Mouse (Mus musculus) embryonic facial prominence, embryonic 11.5 days (tissue): ENCODE results near the gene Prdm16. TPM values are rescaled to one million over a fixed set of nuclear protein-coding genes. Genes with fewer than 3 reads are reported as not detected.

Source experiments
- ATAC-seq: fragments of 200-750 bp; cut with Nextera tagmentation; replicated peaks from 2 replicates; pipeline ENCODE4 v1.8.0; 2017; ENCODE audit warnings: low read depth; ENCODE audit not compliant: insufficient number of reproducible peaks, low FRiP score, low TSS enrichment
- DNase-seq: peaks from one replicate; pipeline ENCODE4 v3.0.0-alpha.2; 2015; ENCODE audit warnings: low spot score
- H3K27ac ChIP-seq: fragments of 300-500 bp; sonication (generic); replicated peaks from 2 replicates; pipeline ENCODE4 v1.5.1; 2014; ENCODE audit warnings: mild to moderate bottlenecking, low read depth, low read length, control low read depth
- H3K27me3 ChIP-seq: fragments of 300-500 bp; sonication (generic); 2 replicates; pipeline ENCODE4 v1.6.1; 2014; ENCODE audit warnings: mild to moderate bottlenecking, low read length, moderate library complexity, mixed read lengths; ENCODE audit not compliant: control insufficient read depth, insufficient read depth
- H3K36me3 ChIP-seq: fragments of 300-500 bp; sonication (generic); replicated peaks from 2 replicates; pipeline ENCODE4 v1.6.1; 2014; ENCODE audit warnings: low read depth, mild to moderate bottlenecking, low read length, moderate library complexity, mixed read lengths; ENCODE audit not compliant: control insufficient read depth, insufficient read depth
- H3K4me1 ChIP-seq: fragments of 300-500 bp; sonication (generic); 2 replicates; pipeline ENCODE4 v1.6.1; 2014; ENCODE audit warnings: low read length, mixed read lengths; ENCODE audit not compliant: control insufficient read depth, insufficient read depth
- H3K4me2 ChIP-seq: fragments of 300-500 bp; sonication (generic); 2 replicates; pipeline ENCODE4 v1.6.1; 2014; ENCODE audit warnings: low read depth, mild to moderate bottlenecking, control low read depth, low read length, moderate library complexity
- H3K4me3 ChIP-seq: fragments of 300-500 bp; sonication (generic); 2 replicates; pipeline ENCODE4 v1.5.1; 2014; ENCODE audit warnings: low read depth, low read length, control low read depth
- H3K9ac ChIP-seq: fragments of 300-500 bp; sonication (generic); replicated peaks from 2 replicates; pipeline ENCODE4 v1.6.1; 2014; ENCODE audit warnings: mild to moderate bottlenecking, control low read depth, low read length
- H3K9me3 ChIP-seq: fragments of 300-500 bp; sonication (generic); replicated peaks from 2 replicates; pipeline ENCODE4 v1.6.1; 2016; ENCODE audit warnings: mild to moderate bottlenecking, low read length, inconsistent platforms, mixed read lengths; ENCODE audit not compliant: control insufficient read depth
- WGBS: fragments of 180-500 bp; shearing (Covaris S2); extraction: QIAGEN DNeasy Blood & Tissue Kit; methylation state at CpG from one replicate; pipeline ENCODE4 v1.1.7; 2014; 5-methylcytosine and 5-hydroxymethylcytosine counted together
- polyA plus RNA-seq: library from polyadenylated mRNA; unstranded; fragments of >200 nt; fragmentation: Nextera tagmentation; extraction: Ambion mirVana; gene quantifications from 2 replicates; pipeline ENCODE4 v1.2.1, GENCODE M21; 2014

The Prdm16 gene
- polyA plus RNA-seq, 1 experiment from 2014 or later: 22.3 TPM

- Histone ChIP-seq H3K36me3 (no peaks in the 10 kb centered on the region), H3K4me3 (no peak overlapping the region), H3K9me3 (no peaks in the 10 kb centered on the region), H3K27ac (peak overlapping the region; percentile 52), H3K9ac (no peak overlapping the region), H3K4me1 (peaks cover 24% of the 10 kb centered on the region), H3K27me3 (no peaks in the 10 kb centered on the region), H3K4me2 (no peak overlapping the region)
- WGBS: 31% methylated on average over 2 of the region's 2 CpGs
- ATAC-seq (no peak), DNase-seq (no peak)
Observed at GRCm38 (mm10) chr4:154385918-154386317, 250.8 kb downstream of the Prdm16 start.

- H3K4me1 ChIP-seq: peaks cover 17% of the 10 kb centered on the region
- DNase-seq (peak; percentile 66), ATAC-seq (no peak)
- no peak overlapping the region for H3K9ac ChIP-seq
- no peaks in the 10 kb centered on the region for H3K36me3 ChIP-seq
- WGBS: 15% methylated on average over 8 of the region's 8 CpGs
- no peak overlapping the region for H3K4me3 ChIP-seq
- H3K27ac ChIP-seq: peak overlapping the region; percentile 52
- no peaks in the 10 kb centered on the region for H3K27me3 ChIP-seq
- H3K4me2 ChIP-seq: no peak overlapping the region
- no peaks in the 10 kb centered on the region for H3K9me3 ChIP-seq
Observed at GRCm38 (mm10) chr4:154385208-154385607, 251.5 kb downstream of the Prdm16 start.

DNA sequence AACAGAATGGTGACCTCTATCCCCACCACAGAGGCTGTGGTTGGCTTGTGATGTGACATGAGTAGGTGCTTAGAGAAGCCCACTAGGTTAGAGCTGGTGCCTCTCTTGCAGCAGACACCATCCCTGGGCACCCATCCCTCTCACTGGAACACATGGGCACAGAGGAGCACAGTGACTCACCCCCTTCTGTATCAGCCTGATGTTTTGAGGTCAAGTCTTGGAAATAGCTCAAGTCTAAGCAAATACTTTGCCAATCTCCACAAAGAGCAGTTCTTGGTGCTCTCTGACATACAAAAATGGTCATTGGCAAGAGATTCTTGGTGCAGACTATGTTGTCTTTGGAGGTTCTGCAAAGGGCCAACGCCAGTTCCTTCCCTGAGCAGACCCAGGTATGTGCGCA is 257.8 kb downstream of the Prdm16 start:
- no peak overlapping the region for H3K4me3 ChIP-seq
- H3K9me3 ChIP-seq: no peaks in the 10 kb centered on the region
- 96% methylated on average over 2 of the region's 2 CpGs for WGBS
- ATAC-seq: no peak
- no peak overlapping the region for H3K27ac ChIP-seq
- H3K4me1 ChIP-seq: no peaks in the 10 kb centered on the region
- H3K9ac ChIP-seq: no peak overlapping the region
- no peak overlapping the region for H3K4me2 ChIP-seq
- DNase-seq: no peak
- H3K27me3 ChIP-seq: no peaks in the 10 kb centered on the region
- no peaks in the 10 kb centered on the region for H3K36me3 ChIP-seq

GRCm38 (mm10) chr4:154375939-154376625 is 260.6 kb downstream of the Prdm16 start:
- Histone ChIP-seq H3K27ac (no peak overlapping the region), H3K9me3 (no peaks in the 10 kb centered on the region), H3K27me3 (no peaks in the 10 kb centered on the region), H3K9ac (no peak overlapping the region), H3K4me2 (no peak overlapping the region), H3K36me3 (no peaks in the 10 kb centered on the region), H3K4me3 (no peak overlapping the region), H3K4me1 (no peaks in the 10 kb centered on the region)
- no peak for ATAC-seq
- no peak for DNase-seq
- 90% methylated on average over 10 of the region's 10 CpGs for WGBS

- H3K27ac ChIP-seq: 0 out of 2 replicates have a peak overlapping the region, but pooled peaks have one; percentile 6
Observed at GRCm38 (mm10) chr4:154371542-154372247, 265.0 kb downstream of the Prdm16 start.

DNA sequence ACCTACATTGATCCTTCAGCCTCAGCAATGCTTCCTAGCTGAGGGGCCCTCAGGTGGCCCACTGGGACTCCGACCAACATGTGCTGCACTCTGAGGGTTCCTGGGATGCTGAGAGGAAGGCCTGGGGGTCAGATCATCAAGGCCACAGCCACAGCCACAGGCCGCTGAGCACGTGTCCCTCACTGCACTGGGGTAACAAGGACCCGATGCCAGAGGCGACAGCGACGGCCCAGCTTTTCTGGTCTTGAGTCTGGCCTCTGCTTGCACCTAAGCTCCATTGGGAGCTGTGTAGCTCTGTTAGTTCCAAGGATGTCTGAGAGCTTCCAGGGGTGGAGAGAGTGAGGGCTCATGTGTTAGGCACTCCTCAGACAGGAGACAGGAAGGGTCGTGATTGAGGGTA is 265.8 kb downstream of the Prdm16 start:
- WGBS: 64% methylated on average over 8 of the region's 8 CpGs
- Histone ChIP-seq H3K27me3 (no peaks in the 10 kb centered on the region), H3K4me2 (no peak overlapping the region), H3K27ac (no peak overlapping the region), H3K4me1 (peaks cover 3% of the 10 kb centered on the region), H3K4me3 (no peak overlapping the region), H3K36me3 (no peaks in the 10 kb centered on the region), H3K9ac (no peak overlapping the region), H3K9me3 (no peaks in the 10 kb centered on the region)
- no peak for ATAC-seq
- DNase-seq: no peak

More at GRCm38 (mm10) chr4:154371542-154372247, 265.0 kb downstream of the Prdm16 start:
- Histone ChIP-seq H3K36me3 (no peaks in the 10 kb centered on the region), H3K4me2 (no peak overlapping the region), H3K4me3 (no peak overlapping the region), H3K27me3 (no peaks in the 10 kb centered on the region), H3K9me3 (no peaks in the 10 kb centered on the region), H3K9ac (no peak overlapping the region), H3K4me1 (no peaks in the 10 kb centered on the region; the same call in none of the 2 replicates)
- 74% methylated on average over 13 of the region's 13 CpGs for WGBS
- DNase-seq: no peak
- no peak for ATAC-seq

DNA sequence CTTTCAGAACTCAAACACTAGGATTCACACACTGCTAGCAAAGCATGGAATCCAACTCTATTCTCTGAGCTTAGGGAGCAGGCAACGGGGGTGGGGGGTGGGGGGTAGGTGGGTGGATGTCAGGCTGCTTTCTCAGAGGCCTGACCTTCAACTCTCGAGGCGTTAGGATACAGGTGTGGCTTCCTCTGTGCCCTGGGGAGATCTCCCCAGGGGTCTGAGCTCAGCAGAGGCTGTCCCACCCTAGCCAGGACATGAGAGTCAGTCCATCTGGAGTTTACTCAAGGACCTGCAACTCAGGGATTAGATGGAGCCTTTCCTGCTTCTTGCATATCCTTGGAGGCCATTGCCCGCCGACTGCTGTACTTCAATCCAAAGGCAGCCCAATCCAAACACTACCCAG is 267.6 kb downstream of the Prdm16 start:
- Histone ChIP-seq H3K4me1 (peaks cover 6% of the 10 kb centered on the region), H3K4me3 (no peak overlapping the region), H3K9me3 (no peaks in the 10 kb centered on the region), H3K9ac (no peak overlapping the region), H3K36me3 (no peaks in the 10 kb centered on the region), H3K27ac (no peak overlapping the region), H3K4me2 (no peak overlapping the region), H3K27me3 (no peaks in the 10 kb centered on the region)
- DNase-seq (no peak), ATAC-seq (no peak)
- WGBS: 72% methylated on average over 5 of the region's 5 CpGs

- H3K36me3 ChIP-seq: no peaks in the 10 kb centered on the region
- no peaks in the 10 kb centered on the region for H3K9me3 ChIP-seq
- no peak overlapping the region for H3K9ac ChIP-seq
- H3K4me2 ChIP-seq: no peak overlapping the region
- no peaks in the 10 kb centered on the region for H3K27me3 ChIP-seq
- ATAC-seq: no peak
- peaks cover 6% of the 10 kb centered on the region for H3K4me1 ChIP-seq
- no peak for DNase-seq
- H3K4me3 ChIP-seq: no peak overlapping the region
- no peak overlapping the region for H3K27ac ChIP-seq
- 85% methylated on average over 6 of the region's 6 CpGs for WGBS
Observed at GRCm38 (mm10) chr4:154366836-154367235, 269.8 kb downstream of the Prdm16 start.
